Mouse (Mus musculus) stomach, embryonic 14.5 days (tissue): ENCODE results near the gene Pxn. TPM values are rescaled to one million over a fixed set of nuclear protein-coding genes. Genes with fewer than 3 reads are reported as not detected.

Experiments
- ATAC-seq: fragments of 200-750 bp; cut with Nextera tagmentation; 2 replicates; pipeline ENCODE4 v1.8.0; 2017; ENCODE audit warnings: low read depth, moderate TSS enrichment; ENCODE audit not compliant: insufficient number of reproducible peaks, insufficient read depth, low FRiP score
- H3K27ac ChIP-seq: fragments of 300-500 bp; sonication (generic); 2 replicates; pipeline ENCODE4 v1.5.1; 2014; ENCODE audit warnings: mild to moderate bottlenecking, low read length, moderate library complexity, mixed read lengths
- H3K27me3 ChIP-seq: fragments of 300-500 bp; sonication (generic); 2 replicates; pipeline ENCODE4 v1.6.1; 2014; ENCODE audit warnings: low read length, control low read depth, mixed read lengths; ENCODE audit not compliant: control insufficient read depth, insufficient read depth
- H3K36me3 ChIP-seq: fragments of 300-500 bp; sonication (generic); 2 replicates; pipeline ENCODE4 v1.6.1; 2014; ENCODE audit warnings: mild to moderate bottlenecking, control low read depth, low read length, moderate library complexity, mixed read lengths; ENCODE audit not compliant: control insufficient read depth, insufficient read depth
- H3K4me1 ChIP-seq: fragments of 300-500 bp; sonication (generic); 2 replicates; pipeline ENCODE4 v1.6.1; 2014; ENCODE audit warnings: low read length, control low read depth, mixed read lengths; ENCODE audit not compliant: control insufficient read depth, insufficient read depth
- H3K4me2 ChIP-seq: fragments of 300-500 bp; sonication (generic); replicated peaks from 2 replicates; pipeline ENCODE4 v1.6.1; 2014; ENCODE audit warnings: low read depth, low read length, control low read depth
- H3K4me3 ChIP-seq: fragments of 300-500 bp; sonication (generic); 2 replicates; pipeline ENCODE4 v1.5.1; 2014; ENCODE audit warnings: low read depth, low read length, control low read depth
- H3K9ac ChIP-seq: fragments of 300-500 bp; sonication (generic); replicated peaks from 2 replicates; pipeline ENCODE4 v1.6.1; 2014; ENCODE audit warnings: low read depth, mild to moderate bottlenecking, control low read depth, low read length, moderate library complexity, mixed read lengths
- H3K9me3 ChIP-seq: fragments of 300-500 bp; sonication (generic); 2 replicates; pipeline ENCODE4 v1.6.1; 2016; ENCODE audit warnings: low read depth, low read length, control low read depth; ENCODE audit not compliant: control insufficient read depth
- WGBS: fragments of 180-500 bp; shearing (Covaris S2); extraction: QIAGEN DNeasy Blood & Tissue Kit; methylation state at CpG from one replicate; pipeline ENCODE4 v1.1.7; 2014; 5-methylcytosine and 5-hydroxymethylcytosine counted together
- polyA plus RNA-seq: library from polyadenylated mRNA; unstranded; fragments of >200 nt; fragmentation: Nextera tagmentation; extraction: Ambion mirVana; gene quantifications from 2 replicates; pipeline ENCODE4 v1.2.1, GENCODE M21; 2014

Pxn gene
- polyA plus RNA-seq, 1 experiment from 2014 or later: 15.9 TPM

GRCm38 (mm10) chr5:115551386-115551785, 44.9 kb downstream of the Pxn start:
- 81% methylated on average over 12 of the region's 12 CpGs for WGBS
- H3K36me3 ChIP-seq: peaks cover 31% of the 10 kb centered on the region
- no peak overlapping the region for H3K4me2 ChIP-seq
- no peak overlapping the region for H3K9ac ChIP-seq
- no peaks in the 10 kb centered on the region for H3K27me3 ChIP-seq
- H3K4me3 ChIP-seq: no peak overlapping the region
- no peak overlapping the region for H3K27ac ChIP-seq
- no peak for ATAC-seq
- H3K9me3 ChIP-seq: no peaks in the 10 kb centered on the region
- H3K4me1 ChIP-seq: no peaks in the 10 kb centered on the region

DNA sequence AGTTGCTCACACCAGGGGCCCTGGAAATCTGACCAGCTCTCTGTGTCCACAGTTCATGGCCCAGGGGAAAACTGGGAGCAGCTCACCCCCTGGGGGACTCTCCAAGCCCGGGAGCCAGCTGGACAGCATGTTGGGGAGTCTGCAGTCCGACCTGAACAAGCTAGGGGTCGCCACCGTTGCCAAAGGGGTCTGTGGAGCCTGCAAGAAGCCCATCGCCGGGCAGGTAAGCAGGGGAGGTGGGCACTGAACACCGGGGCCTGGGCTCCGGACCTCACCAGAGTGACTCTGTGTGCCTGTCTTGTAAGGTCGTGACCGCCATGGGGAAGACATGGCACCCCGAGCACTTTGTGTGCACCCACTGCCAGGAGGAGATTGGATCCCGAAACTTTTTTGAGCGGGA, 45.3 kb downstream of the Pxn start:
- Histone ChIP-seq H3K9ac (no peak overlapping the region), H3K4me3 (no peak overlapping the region), H3K36me3 (peaks cover 31% of the 10 kb centered on the region), H3K4me1 (no peaks in the 10 kb centered on the region), H3K27ac (no peak overlapping the region), H3K9me3 (no peaks in the 10 kb centered on the region), H3K4me2 (no peak overlapping the region), H3K27me3 (no peaks in the 10 kb centered on the region)
- no peak for ATAC-seq
- 86% methylated on average over 13 of the region's 13 CpGs for whole genome bisulfite sequencing

DNA sequence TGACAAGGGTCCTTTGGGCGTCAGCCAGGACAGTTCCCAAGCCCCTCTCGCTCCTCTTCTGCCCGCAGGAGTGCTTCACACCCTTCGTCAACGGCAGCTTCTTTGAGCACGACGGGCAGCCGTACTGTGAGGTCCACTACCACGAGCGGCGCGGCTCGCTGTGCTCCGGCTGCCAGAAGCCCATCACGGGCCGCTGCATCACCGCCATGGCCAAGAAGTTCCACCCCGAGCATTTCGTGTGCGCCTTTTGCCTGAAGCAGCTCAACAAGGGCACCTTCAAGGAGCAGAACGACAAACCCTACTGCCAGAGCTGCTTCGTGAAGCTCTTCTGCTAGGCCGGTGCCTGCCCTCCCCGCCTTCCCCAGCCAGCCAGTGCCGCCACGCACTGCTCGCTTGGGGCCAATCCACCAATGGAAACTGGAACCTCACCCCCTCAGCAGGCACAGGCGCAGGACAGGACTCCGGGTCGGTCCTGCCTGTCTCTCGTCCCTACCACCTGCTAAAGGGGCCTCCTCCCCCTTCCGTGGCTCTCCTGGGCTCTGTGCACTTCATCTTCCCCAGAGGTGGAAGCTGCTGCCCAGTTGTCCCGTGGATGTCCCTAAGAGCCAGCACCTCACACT, 47.4 kb downstream of the Pxn start:
- 91% methylated on average over 33 of the region's 33 CpGs for WGBS

GRCm38 (mm10) chr5:115554536-115555291, 48.2 kb downstream of the Pxn start:
- Histone ChIP-seq H3K27ac (no peak overlapping the region), H3K4me3 (no peak overlapping the region), H3K27me3 (no peaks in the 10 kb centered on the region), H3K4me1 (no peaks in the 10 kb centered on the region), H3K36me3 (peaks cover 24% of the 10 kb centered on the region), H3K9me3 (no peaks in the 10 kb centered on the region), H3K9ac (0 out of 2 replicates have a peak overlapping the region, but pooled peaks have one; percentile 6), H3K4me2 (no peak overlapping the region)
- no peak for ATAC-seq
- 85% methylated on average over 18 of the region's 18 CpGs for WGBS

More for the DNA sequence above, 47.4 kb downstream of the Pxn start:
- no peak for ATAC-seq
- Histone ChIP-seq H3K4me1 (no peaks in the 10 kb centered on the region), H3K27ac (no peak overlapping the region), H3K27me3 (no peaks in the 10 kb centered on the region), H3K36me3 (peaks cover 26% of the 10 kb centered on the region), H3K9ac (no peak overlapping the region), H3K4me3 (no peak overlapping the region), H3K4me2 (no peak overlapping the region), H3K9me3 (no peaks in the 10 kb centered on the region)

GRCm38 (mm10) chr5:115556217-115556616, 49.7 kb downstream of the Pxn start:
- no peaks in the 10 kb centered on the region for H3K27me3 ChIP-seq
- ATAC-seq: no peak
- H3K9me3 ChIP-seq: no peaks in the 10 kb centered on the region

DNA sequence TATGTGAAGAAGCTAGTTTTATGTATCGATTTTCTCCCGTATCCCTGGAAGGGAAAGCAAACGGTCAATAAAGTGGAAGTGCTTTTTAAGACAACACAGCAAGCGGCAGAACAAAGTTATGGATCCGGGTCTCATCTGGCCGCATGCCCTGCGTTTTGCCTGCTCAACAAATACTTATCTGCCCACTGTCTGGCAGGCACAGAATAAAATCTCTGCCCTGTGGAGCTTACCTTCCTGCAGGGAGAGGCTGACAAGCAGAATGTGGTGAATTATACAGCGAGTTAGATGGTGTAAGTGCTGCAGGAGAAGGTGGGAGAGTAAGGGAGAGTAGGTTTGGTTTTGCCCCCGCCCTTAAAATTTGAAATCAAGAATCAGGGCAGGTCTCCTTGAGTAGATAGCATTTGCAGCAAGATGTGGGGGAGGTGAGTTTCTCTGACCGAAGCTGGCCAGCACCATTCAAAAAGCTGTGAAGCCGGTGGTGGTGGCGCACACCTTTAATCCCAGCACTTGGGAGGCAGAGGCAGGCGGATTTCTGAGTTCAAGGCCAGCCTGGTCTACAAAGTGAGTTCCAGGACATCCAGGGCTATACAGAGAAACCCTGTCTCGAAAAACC, 51.8 kb downstream of the Pxn start:
- H3K4me2 ChIP-seq: no peak overlapping the region
- no peaks in the 10 kb centered on the region for H3K9me3 ChIP-seq
- H3K9ac ChIP-seq: no peak overlapping the region
- no peak for ATAC-seq
- peaks cover 9% of the 10 kb centered on the region; the same call in 1 of the 2 replicates for H3K4me1 ChIP-seq
- no peaks in the 10 kb centered on the region for H3K27me3 ChIP-seq
- no peak overlapping the region for H3K4me3 ChIP-seq
- WGBS: 92% methylated on average over 14 of the region's 14 CpGs
- H3K36me3 ChIP-seq: peaks cover 37% of the 10 kb centered on the region
- no peak overlapping the region for H3K27ac ChIP-seq

More at GRCm38 (mm10) chr5:115556217-115556616, 49.7 kb downstream of the Pxn start:
- H3K4me3 ChIP-seq: no peak overlapping the region
- H3K9ac ChIP-seq: no peak overlapping the region
- H3K4me2 ChIP-seq: no peak overlapping the region
- peaks cover 29% of the 10 kb centered on the region for H3K36me3 ChIP-seq
- peaks cover 9% of the 10 kb centered on the region; the same call in 1 of the 2 replicates for H3K4me1 ChIP-seq
- peak overlapping the region; percentile 21; the same call in 1 of the 2 replicates for H3K27ac ChIP-seq
- WGBS: 13% methylated on average over 8 of the region's 8 CpGs

DNA sequence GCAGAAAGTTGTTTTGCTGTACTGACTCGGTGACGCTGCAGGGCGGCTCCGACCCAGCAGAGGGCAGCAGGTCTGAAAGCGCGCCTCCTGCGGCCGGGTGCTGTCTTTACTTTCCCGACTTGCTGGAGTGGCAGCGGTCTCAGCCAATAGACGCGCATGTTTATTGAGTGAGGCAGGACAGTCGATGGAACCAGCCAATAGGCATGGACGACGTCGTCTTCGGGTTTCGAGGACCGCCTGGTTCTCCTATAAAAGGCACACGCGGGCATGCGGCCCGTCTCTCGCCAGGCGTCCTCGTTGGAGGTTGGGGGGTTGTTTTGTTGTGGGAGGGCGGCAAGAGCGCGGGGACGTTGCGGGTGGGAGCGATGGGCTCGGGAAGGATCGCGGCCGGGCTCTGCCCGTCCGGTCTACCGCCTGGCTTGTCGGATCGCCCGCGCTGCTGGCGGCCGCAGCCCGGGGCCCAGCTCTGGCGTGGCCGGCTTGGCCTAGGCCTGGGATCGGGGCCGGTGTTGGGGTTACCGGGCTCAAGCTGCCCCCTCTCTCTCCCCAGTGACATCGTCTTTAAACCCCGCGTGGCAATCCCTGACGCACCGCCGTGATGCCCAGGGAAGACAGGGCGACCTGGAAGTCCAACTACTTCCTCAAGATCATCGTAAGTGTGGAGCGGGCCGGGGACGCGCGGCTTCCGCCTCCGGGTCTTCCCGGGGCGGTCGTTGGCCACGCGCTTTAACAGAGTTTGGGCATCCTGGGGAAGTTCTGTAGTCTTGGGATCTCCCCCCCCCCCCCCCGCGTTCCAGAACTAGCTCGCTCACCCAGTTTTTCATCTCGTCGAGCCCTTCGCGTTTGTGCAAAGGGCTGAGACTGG, 53.0 kb downstream of the Pxn start, which contains the start of gene Rplp0:
TSS of gene Rplp0 (plus strand) at position 231 of the 865 bp plus-strand sequence.
- Histone ChIP-seq H3K9me3 (no peaks in the 10 kb centered on the region), H3K36me3 (peaks cover 37% of the 10 kb centered on the region), H3K4me2 (peak within 1 kb of the TSS; percentile 88), H3K27ac (peak within 1 kb of the TSS; percentile 84), H3K4me3 (peak within 1 kb of the TSS; percentile 90), H3K27me3 (no peaks in the 10 kb centered on the region), H3K9ac (peak within 1 kb of the TSS; percentile 97), H3K4me1 (peaks cover 9% of the 10 kb centered on the region; the same call in 1 of the 2 replicates)
- WGBS: under 1% methylated on average over 78 of the region's 78 CpGs
- ATAC-seq: peak; percentile 99
